Mouse (Mus musculus): ENCODE data around the gene Cnot6.

DNA sequence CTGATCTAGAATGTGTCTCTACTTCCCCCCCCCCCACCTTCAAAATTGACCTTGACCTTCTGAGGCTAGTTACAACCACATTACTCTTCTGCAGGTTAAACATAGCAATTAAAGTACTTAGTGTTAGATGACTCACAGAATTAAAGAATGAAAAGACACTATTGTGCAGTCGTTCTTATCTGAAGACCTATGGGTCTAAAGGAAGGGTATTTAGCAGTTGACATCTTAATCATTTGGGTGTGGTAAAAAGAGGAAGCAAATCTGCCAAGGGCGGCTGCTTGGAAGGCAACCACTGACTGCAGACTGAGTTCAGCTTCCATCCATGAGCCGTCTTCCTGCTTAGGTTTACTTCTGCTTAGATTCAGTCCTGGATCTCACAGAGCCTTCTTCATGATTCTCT is 27.3 kb upstream of the Cnot6 start:
- TF ChIP-seq CTCF (IDR thresholded peaks at IDR 0.05; ENCODE audit: insufficient read depth, low read length), result no peak
- TF ChIP-seq POLR2A (IDR thresholded peaks at IDR 0.05; ENCODE audit: borderline replicate concordance, extremely low read depth, low read depth, low read length), result no peak

Data from lung, adult 2 months (tissue).